ENCODE assay signal across 18 mouse cellular contexts in genomic region chr16:35309634-35310033, GRCm38 (mm10).
"Had no signal": no experiment of that assay in that cellular context is flagged by ENCODE, and none has a peak within 500 bp of the region (broad histone marks: within the 10 kb centered on the region; RNA-seq: fewer than 3 reads in every experiment).

No protein-coding gene starts in this region.

- DNase-seq: left cerebral cortex, postnatal 4 days; liver, embryonic 13.5 days; liver, postnatal 0 days; lung, postnatal 14 days; retina, postnatal 1 day; right cerebral cortex, postnatal 4 days; spleen, adult 18-20 months; thymus, postnatal 36 days had no signal

- H3K9me3 ChIP-seq: liver, embryonic 13.5 days; lung, embryonic 15.5 days; megakaryocyte, embryonic 14.5 days; neural tube, embryonic 13.5 days had no signal

- H3K27me3 ChIP-seq: liver, embryonic 13.5 days; lung, embryonic 15.5 days; megakaryocyte, embryonic 14.5 days; neural tube, embryonic 13.5 days had no signal

- H3K27ac ChIP-seq: kidney, postnatal 0 days; layer of hippocampus, adult 2 months; liver, embryonic 13.5 days; lung, embryonic 15.5 days; macrophage; neural tube, embryonic 13.5 days had no signal

- ATAC-seq: hindbrain, embryonic 16.5 days; inflammation-experienced regulatory T-cells, adult 6 months; midbrain, embryonic 16.5 days had no signal

- H3K36me3 ChIP-seq: liver, embryonic 13.5 days; lung, embryonic 15.5 days had no signal

- H3K4me2 ChIP-seq: liver, embryonic 13.5 days; lung, embryonic 15.5 days; midbrain, embryonic 11.5 days; neural tube, embryonic 13.5 days had no signal

- H3K4me3 ChIP-seq: layer of hippocampus, adult 2 months; liver, embryonic 13.5 days; lung, embryonic 15.5 days; megakaryocyte, embryonic 14.5 days; neural tube, embryonic 13.5 days had no signal

- H3K9ac ChIP-seq: liver, embryonic 13.5 days; liver, postnatal 0 days; lung, embryonic 15.5 days; neural tube, embryonic 13.5 days had no signal
